17 mouse cellular contexts compared by ENCODE assay signal in genomic region chr19:58051905-58052304, GRCm38 (mm10).
"Had no signal": no experiment of that assay in that cellular context is flagged by ENCODE, and none has a peak within 500 bp of the region (broad histone marks: within the 10 kb centered on the region; RNA-seq: fewer than 3 reads in every experiment).

No protein-coding gene starts in this region.

- H3K4me1 ChIP-seq: limb, embryonic 15.5 days; stomach, embryonic 15.5 days had no signal

- H3K9ac ChIP-seq: limb, embryonic 12.5 days; limb, embryonic 15.5 days; liver, embryonic 14.5 days; liver, postnatal 0 days; lung, embryonic 14.5 days; stomach, embryonic 15.5 days had no signal

- H3K4me3 ChIP-seq: limb, embryonic 12.5 days; limb, embryonic 15.5 days; stomach, embryonic 15.5 days had no signal

- ATAC-seq: intestine, postnatal 0 days; liver, postnatal 0 days had no signal

- H3K27ac ChIP-seq: kidney, postnatal 0 days; limb, embryonic 12.5 days; limb, embryonic 15.5 days; liver, embryonic 14.5 days; macrophage; stomach, embryonic 15.5 days had no signal

- H3K36me3 ChIP-seq: limb, embryonic 15.5 days; stomach, embryonic 15.5 days had no signal

- H3K27me3 ChIP-seq: limb, embryonic 12.5 days; limb, embryonic 15.5 days; stomach, embryonic 15.5 days had no signal

- H3K9me3 ChIP-seq: limb, embryonic 12.5 days; limb, embryonic 15.5 days; stomach, embryonic 15.5 days had no signal

- H3K4me2 ChIP-seq: limb, embryonic 12.5 days; limb, embryonic 15.5 days; liver, embryonic 11.5 days; lung, embryonic 14.5 days; stomach, embryonic 15.5 days had no signal

- DNase-seq: kidney, adult 2 months; kidney, postnatal 25 days; left cerebral cortex, postnatal 4 days; liver, postnatal 0 days; retina, postnatal 1 day; right cerebral cortex, postnatal 25 days; spleen, adult 18-20 months; thymus, postnatal 25 days had no signal
